Mouse (Mus musculus) embryo, embryonic 9.5 days (tissue): ENCODE data around the gene Tmem259.

ENCODE experiments used
- DNase-seq: peaks from one replicate; pipeline ENCODE4 v3.0.0-alpha.2; 2017; ENCODE audit errors: extremely low spot score

Tmem259 gene

GRCm38 (mm10) chr10:80016511-80016910, 32.4 kb upstream of the Tmem259 start, which contains the start of gene Arhgap45:
Arhgap45 (plus strand) TSS chr10:80016653.
- DNase-seq = no peak

GRCm38 (mm10) chr10:80015583-80015982, 31.5 kb upstream of the Tmem259 start:
- DNase-seq = no peak

GRCm38 (mm10) chr10:80014484-80015290, 30.6 kb upstream of the Tmem259 start:
- DNase-seq = no peak

- DNase-seq = no peak
These were observed 29.5 kb upstream of the Tmem259 start for GRCm38 (mm10) chr10:80013609-80014008.

- no peak for DNase-seq
These were observed 27.6 kb upstream of the Tmem259 start for GRCm38 (mm10) chr10:80011740-80012139.

GRCm38 (mm10) chr10:80004233-80004705, 20.1 kb upstream of the Tmem259 start:
- no peak for DNase-seq

GRCm38 (mm10) chr10:80003374-80004232, 19.5 kb upstream of the Tmem259 start:
- no peak for DNase-seq

- DNase-seq = no peak
These were observed 18.7 kb upstream of the Tmem259 start for GRCm38 (mm10) chr10:80002829-80003228.

- no peak for DNase-seq
These were observed 17.8 kb upstream of the Tmem259 start for GRCm38 (mm10) chr10:80001945-80002344.

- DNase-seq = no peak
These were observed 13.7 kb upstream of the Tmem259 start for GRCm38 (mm10) chr10:79997819-79998218.

GRCm38 (mm10) chr10:79997034-79997760, 13.1 kb upstream of the Tmem259 start:
- DNase-seq = peak; percentile 92

- DNase-seq = peak; percentile 96
These were observed 12.3 kb upstream of the Tmem259 start, which contains the start of gene Abca7 for GRCm38 (mm10) chr10:79996272-79997033. Abca7 (plus strand) TSS chr10:79996494.

- no peak for DNase-seq
These were observed 11.5 kb upstream of the Tmem259 start for GRCm38 (mm10) chr10:79995636-79996035.

- DNase-seq = no peak
These were observed 10.4 kb upstream of the Tmem259 start for GRCm38 (mm10) chr10:79994397-79995115.

GRCm38 (mm10) chr10:79991548-79991947, 7.4 kb upstream of the Tmem259 start:
- DNase-seq = no peak

- DNase-seq = no peak
These were observed 7.0 kb upstream of the Tmem259 start for GRCm38 (mm10) chr10:79991099-79991498.

- peak; percentile 66 for DNase-seq
These were observed 5.7 kb upstream of the Tmem259 start for GRCm38 (mm10) chr10:79989870-79990269.

GRCm38 (mm10) chr10:79989272-79989786, 5.2 kb upstream of the Tmem259 start:
- DNase-seq = peak; percentile 32

- DNase-seq = peak; percentile 79
These were observed 4.6 kb upstream of the Tmem259 start, which contains the start of gene Cnn2 for GRCm38 (mm10) chr10:79988506-79989271. Cnn2 (plus strand) TSS chr10:79988584.
